8 mouse cellular contexts compared by ENCODE assay signal in genomic region chrX:105929478-105930038, GRCm38 (mm10). TPM values are rescaled to one million over a fixed set of nuclear protein-coding genes. Genes with fewer than 3 reads are reported as not detected.
DNase-seq lines count a peak whose midpoint lies in the region; ATAC-seq and TF ChIP-seq lines count a peak whose summit lies in the region.

No protein-coding gene starts in this region.

- no peaks in the 10 kb centered on the region for H3K9me3 ChIP-seq in E14TG2a.4 (ENCODE audit: low read length)
- no peaks in the 10 kb centered on the region for H3K9me3 ChIP-seq in forebrain, postnatal 0 days (ENCODE audit: low read length)

- peak; percentile 45 for ATAC-seq in frontal cortex, adult (ENCODE audit: low TSS enrichment)
- ATAC-seq in forebrain, postnatal 0 days: peak; percentile 30
- no peak for ATAC-seq in granulocyte monocyte progenitor cell, adult 5-6 weeks (replicated peaks; ENCODE audit: poor library complexity, severe bottlenecking)
- no peak for ATAC-seq in monocyte, adult 5-6 weeks (replicated peaks; ENCODE audit: insufficient number of reproducible peaks, low FRiP score, low TSS enrichment, poor library complexity, severe bottlenecking)

- peaks cover 38% of the 10 kb centered on the region for H3K79me2 ChIP-seq in macrophage (ENCODE audit: inconsistent target)

- H3K27me3 ChIP-seq in E14TG2a.4 (ENCODE audit: insufficient read depth, low read length): no peaks in the 10 kb centered on the region
- H3K27me3 ChIP-seq in forebrain, postnatal 0 days (ENCODE audit: insufficient read depth, low read length): no peaks in the 10 kb centered on the region

- H3K4me3 ChIP-seq in E14TG2a.4 (replicated peaks; ENCODE audit: low read length): peak overlapping the region; percentile 85; the same call in 1 of the 2 replicates
- peak overlapping the region; percentile 58 for H3K4me3 ChIP-seq in forebrain, postnatal 0 days (ENCODE audit: low read depth, low read length)
- H3K4me3 ChIP-seq in macrophage (ENCODE audit: inconsistent target): peak overlapping the region; percentile 45

- H3K4me2 ChIP-seq in forebrain, postnatal 0 days (ENCODE audit: low read depth): peak overlapping the region; percentile 39

- no peak for TF ChIP-seq CTCF in E14TG2a.4 (conservative IDR thresholded peaks at IDR 0.05; ENCODE audit: low read length)
- TF ChIP-seq CTCF in forebrain, postnatal 0 days (IDR thresholded peaks at IDR 0.05; ENCODE audit: low read depth): no peak

- H3K27ac ChIP-seq in forebrain, postnatal 0 days (ENCODE audit: low read depth, low read length): peak overlapping the region; percentile 95
- no peak overlapping the region for H3K27ac ChIP-seq in macrophage

- peaks cover 22% of the 10 kb centered on the region for H3K4me1 ChIP-seq in E14TG2a.4 (replicated peaks; ENCODE audit: low read depth, low read length)
- no peaks in the 10 kb centered on the region; the same call in 1 of the 2 replicates for H3K4me1 ChIP-seq in forebrain, postnatal 0 days (ENCODE audit: insufficient read depth)

- 0 out of 2 replicates have a peak overlapping the region, but pooled peaks have one; percentile 91 for H3K9ac ChIP-seq in forebrain, postnatal 0 days

- 41% methylated on average over 8 of the region's 8 CpGs for WGBS in forebrain, postnatal 0 days
- 46% methylated on average over 8 of the region's 8 CpGs for WGBS in macrophage (ENCODE audit: missing documents)

- H3K36me3 ChIP-seq in E14TG2a.4 (ENCODE audit: insufficient read depth, low read length): 0 out of 2 replicates have a peak, but pooled peaks cover 3% of the 10 kb centered on the region
- H3K36me3 ChIP-seq in forebrain, postnatal 0 days (ENCODE audit: insufficient read depth): no peaks in the 10 kb centered on the region
- H3K36me3 ChIP-seq in macrophage (ENCODE audit: inconsistent target): no peaks in the 10 kb centered on the region

- DNase-seq in frontal cortex, postnatal 14 days (ENCODE audit: low spot score in 2 of 2): no peak
- DNase-seq in forebrain, postnatal 0 days: no peak
- no peak for DNase-seq in gastrocnemius, postnatal 25 days

RNA-seq across cellular contexts. Expression of gene Atrx, which starts 0.4 kb away (rescaled TPM):
- total RNA-seq in forebrain, postnatal 0 days (2014; rRNA removed): 220 and 305 TPM in 2 replicates
- polyA plus RNA-seq in forebrain, postnatal 0 days (2015; fragmentation: Nextera tagmentation; extraction: Ambion mirVana): 130 and 222 TPM in 2 replicates
- 1,000 to 10,000 TPM in 8 of 26 experiments, 100 to 1,000 TPM in 18; 248 to 1,225 (median 939) TPM for total RNA-seq in macrophage (2018; cell fraction: chromatin; rRNA removed)
- 100 to 1,000 TPM in 1 of 26 experiments, 10 to 100 TPM in 25; 48.0 to 105 (median 74.5) TPM for total RNA-seq in macrophage (2018; cell fraction: cytosol; rRNA removed)
- 100 to 1,000 TPM; 129 to 569 (median 323) TPM for total RNA-seq in macrophage (2018; cell fraction: nucleus; rRNA removed)
- 37.2 to 43.0 TPM (median 39.2 TPM) in 3 replicates for polyA plus RNA-seq in macrophage (2018)
- 140 and 177 TPM in 2 replicates for total RNA-seq in granulocyte monocyte progenitor cell, adult 5-6 weeks (2014; fragmentation: Nextera tagmentation)
- total RNA-seq in granulocyte monocyte progenitor cell, adult 5-6 weeks (2017): 234 and 269 TPM in 2 replicates
- total RNA-seq in monocyte, adult 5-6 weeks (2017): 260 to 491 TPM (median 321 TPM) in 3 replicates
- 10 to 100 TPM; 31.2 to 39.9 TPM for total RNA-seq in gastrocnemius, postnatal 25 days (2021)

Comparison
In these comparisons a context has a peak if more than half of its experiments do, and no peak if none do; other contexts are left out.
1. ATAC-seq: peak in frontal cortex, adult (single experiment) and forebrain, postnatal 0 days (single experiment); none in granulocyte monocyte progenitor cell, adult 5-6 weeks (single experiment) and monocyte, adult 5-6 weeks (single experiment).
2. Peak in every context shown above with its lines, with median percentiles within 50 percentile points of each other: H3K4me3 ChIP-seq.